Mouse (Mus musculus): ENCODE results near the gene Nptx1. TPM values are rescaled to one million over a fixed set of nuclear protein-coding genes. Genes with fewer than 3 reads are reported as not detected.

The Nptx1 gene
- polyA plus RNA-seq, 1 experiment from 2014 or later, result 0.59 TPM

GRCm38 (mm10) chr11:119523392-119523791 lies 24.2 kb downstream of the Nptx1 start:
- 90% methylated on average over 3 of the region's 3 CpGs for WGBS
- Histone ChIP-seq H3K9me3 (ENCODE audit: control insufficient read depth, low read depth, low read length) (no peaks in the 10 kb centered on the region), H3K4me3 (ENCODE audit: low read depth, low read length) (no peak overlapping the region), H3K27me3 (ENCODE audit: control insufficient read depth, insufficient read depth, low read length) (no peaks in the 10 kb centered on the region), H3K36me3 (ENCODE audit: control insufficient read depth, insufficient read depth, low read length) (no peaks in the 10 kb centered on the region), H3K4me1 (ENCODE audit: control insufficient read depth, insufficient read depth, low read length) (peaks cover 2% of the 10 kb centered on the region; the same call in 1 of the 2 replicates), H3K27ac (ENCODE audit: low read length) (no peak overlapping the region), H3K4me2 (replicated peaks; ENCODE audit: low read depth, low read length) (no peak overlapping the region), H3K9ac (replicated peaks; ENCODE audit: low read depth, low read length) (no peak overlapping the region)
- no peak for ATAC-seq (ENCODE audit: insufficient number of reproducible peaks, insufficient read depth, low FRiP score, low read depth)

DNA sequence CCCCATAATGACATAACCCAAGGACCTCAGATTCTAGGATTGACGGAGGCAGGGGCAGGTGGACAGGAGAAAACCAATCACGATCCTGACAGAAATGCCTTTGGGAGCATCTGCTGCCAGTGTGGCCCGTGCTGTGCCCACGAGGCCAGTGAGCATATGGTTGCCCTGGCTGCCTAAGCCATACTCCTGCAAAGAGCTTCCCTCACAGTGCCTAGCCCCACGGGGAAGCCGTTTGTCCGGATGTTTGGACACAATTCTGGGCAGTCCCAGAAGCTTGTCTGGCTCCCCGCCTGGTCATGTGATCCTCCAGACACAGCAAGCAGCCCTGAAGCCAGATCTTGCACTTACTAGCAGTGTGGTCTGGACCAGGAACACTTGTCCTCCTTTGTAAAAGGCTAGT lies 24.8 kb downstream of the Nptx1 start:
- 78% methylated on average over 8 of the region's 8 CpGs for WGBS
- H3K9ac ChIP-seq (replicated peaks; ENCODE audit: low read depth, low read length), result no peak overlapping the region
- H3K27me3 ChIP-seq (ENCODE audit: control insufficient read depth, insufficient read depth, low read length), result no peaks in the 10 kb centered on the region
- no peak overlapping the region for H3K4me2 ChIP-seq (replicated peaks; ENCODE audit: low read depth, low read length)
- H3K36me3 ChIP-seq (ENCODE audit: control insufficient read depth, insufficient read depth, low read length), result no peaks in the 10 kb centered on the region
- no peak overlapping the region for H3K4me3 ChIP-seq (ENCODE audit: low read depth, low read length)
- no peak overlapping the region for H3K27ac ChIP-seq (ENCODE audit: low read length)
- peaks cover 2% of the 10 kb centered on the region; the same call in 1 of the 2 replicates for H3K4me1 ChIP-seq (ENCODE audit: control insufficient read depth, insufficient read depth, low read length)
- H3K9me3 ChIP-seq (ENCODE audit: control insufficient read depth, low read depth, low read length), result no peaks in the 10 kb centered on the region
- ATAC-seq (ENCODE audit: insufficient number of reproducible peaks, insufficient read depth, low FRiP score, low read depth), result no peak

DNA sequence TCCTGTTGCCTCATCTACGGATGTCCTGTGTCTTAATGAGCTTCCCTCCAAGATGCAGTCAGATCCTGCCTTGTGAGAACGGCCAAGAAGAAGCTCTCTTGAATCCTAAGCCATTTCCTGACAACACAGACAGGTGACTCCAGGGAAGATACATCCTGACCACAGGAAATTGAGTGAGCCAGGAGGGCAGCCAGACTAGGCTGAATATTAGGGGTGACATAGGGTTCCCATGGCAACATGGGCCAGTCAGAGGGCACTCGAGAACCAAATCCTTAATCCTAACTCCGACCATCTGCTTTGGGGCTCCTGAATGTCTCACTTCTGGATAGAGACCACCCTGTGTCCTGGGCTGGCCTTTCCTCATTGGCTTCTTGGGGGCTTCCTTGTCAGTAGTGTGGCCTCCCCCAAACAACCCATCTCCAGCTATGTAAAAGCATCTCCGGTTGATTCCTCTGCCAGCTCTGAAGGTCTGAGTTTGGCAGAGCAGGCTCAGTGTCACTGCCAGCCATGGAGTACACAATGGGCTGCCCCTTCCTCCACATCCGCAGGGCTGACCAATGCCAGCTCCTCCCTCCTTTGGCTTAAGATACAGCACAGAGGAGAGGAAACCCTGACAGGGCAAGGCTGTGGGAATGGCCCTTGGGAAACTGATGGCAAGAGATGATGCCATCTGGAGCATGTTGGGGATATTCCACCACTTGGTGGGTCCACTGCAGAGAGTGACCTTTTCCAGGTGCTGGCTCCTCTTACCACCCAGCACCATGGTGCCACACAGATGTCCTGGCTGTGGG lies 25.4 kb downstream of the Nptx1 start:
- WGBS, result 92% methylated on average over 6 of the region's 6 CpGs
- H3K9me3 ChIP-seq (ENCODE audit: control insufficient read depth, low read depth, low read length), result no peaks in the 10 kb centered on the region
- H3K4me2 ChIP-seq (replicated peaks; ENCODE audit: low read depth, low read length), result no peak overlapping the region

DNA sequence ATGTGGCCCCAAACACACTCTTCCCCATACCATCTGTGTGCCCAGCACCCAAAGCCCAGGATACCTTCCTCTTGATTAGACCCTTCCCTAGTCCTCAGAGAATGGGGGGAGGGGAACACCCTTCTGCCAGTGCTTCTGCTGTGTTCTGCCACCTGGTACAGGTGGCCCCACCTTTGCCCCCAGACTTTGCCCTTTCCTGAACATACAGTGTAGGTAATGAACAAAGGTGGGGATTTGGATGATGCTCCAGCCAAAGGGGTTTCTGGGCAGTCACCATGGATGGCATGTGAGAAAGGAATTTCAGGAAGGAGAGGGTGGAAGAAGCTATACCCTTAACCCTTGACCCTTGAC lies 26.9 kb downstream of the Nptx1 start:
- Histone ChIP-seq H3K27ac (ENCODE audit: low read length) (no peak overlapping the region), H3K27me3 (ENCODE audit: control insufficient read depth, insufficient read depth, low read length) (peaks cover 2% of the 10 kb centered on the region; the same call in 1 of the 2 replicates), H3K9ac (replicated peaks; ENCODE audit: low read depth, low read length) (no peak overlapping the region), H3K4me1 (ENCODE audit: control insufficient read depth, insufficient read depth, low read length) (peaks cover 2% of the 10 kb centered on the region; the same call in 1 of the 2 replicates), H3K36me3 (ENCODE audit: control insufficient read depth, insufficient read depth, low read length) (no peaks in the 10 kb centered on the region), H3K4me3 (ENCODE audit: low read depth, low read length) (no peak overlapping the region), H3K4me2 (replicated peaks; ENCODE audit: low read depth, low read length) (no peak overlapping the region), H3K9me3 (ENCODE audit: control insufficient read depth, low read depth, low read length) (no peaks in the 10 kb centered on the region)
- no peak for ATAC-seq (ENCODE audit: insufficient number of reproducible peaks, insufficient read depth, low FRiP score, low read depth)

More for the DNA sequence above, 25.4 kb downstream of the Nptx1 start:
- Histone ChIP-seq H3K36me3 (ENCODE audit: control insufficient read depth, insufficient read depth, low read length) (no peaks in the 10 kb centered on the region), H3K4me1 (ENCODE audit: control insufficient read depth, insufficient read depth, low read length) (peaks cover 2% of the 10 kb centered on the region; the same call in 1 of the 2 replicates), H3K27me3 (ENCODE audit: control insufficient read depth, insufficient read depth, low read length) (no peaks in the 10 kb centered on the region), H3K9ac (replicated peaks; ENCODE audit: low read depth, low read length) (no peak overlapping the region), H3K27ac (ENCODE audit: low read length) (no peak overlapping the region), H3K4me3 (ENCODE audit: low read depth, low read length) (no peak overlapping the region)
- no peak for ATAC-seq (ENCODE audit: insufficient number of reproducible peaks, insufficient read depth, low FRiP score, low read depth)

DNA sequence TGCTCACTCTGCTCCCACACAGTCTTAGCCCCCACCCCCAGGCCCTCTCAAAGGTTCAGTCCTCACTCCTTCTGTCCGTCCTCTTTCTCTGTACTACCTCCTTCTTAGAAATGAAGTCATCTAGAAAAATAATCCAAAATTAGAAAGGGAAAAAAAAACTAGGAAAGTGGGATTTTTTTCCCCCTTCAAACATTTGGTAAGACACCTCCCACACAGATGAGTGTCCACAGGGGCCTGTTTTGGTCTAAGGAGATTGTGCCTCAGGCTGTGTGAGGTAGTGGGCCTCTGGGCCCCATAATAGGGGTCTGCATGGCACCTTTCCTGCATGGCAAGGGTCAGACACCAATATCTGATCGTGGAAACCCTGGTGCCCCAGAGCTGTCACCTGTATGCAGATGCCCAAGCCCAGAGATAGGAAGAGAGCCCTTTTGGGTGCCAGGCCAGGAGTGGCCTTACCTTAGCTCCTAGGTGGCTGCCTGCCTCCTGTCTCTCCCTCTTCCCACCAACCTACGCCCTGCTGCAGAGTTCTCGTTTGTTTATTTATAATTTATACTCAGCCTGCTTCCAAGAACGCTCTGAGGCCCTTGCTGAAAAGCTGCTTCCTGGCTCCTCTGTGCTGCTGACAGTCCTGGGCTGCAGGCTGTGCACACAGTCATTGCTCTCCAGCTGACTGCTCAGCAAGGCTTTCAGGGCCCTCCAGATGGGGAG lies 27.4 kb downstream of the Nptx1 start:
- H3K9ac ChIP-seq (replicated peaks; ENCODE audit: low read depth, low read length), result no peak overlapping the region
- 43% methylated on average over 5 of the region's 5 CpGs for WGBS

DNA sequence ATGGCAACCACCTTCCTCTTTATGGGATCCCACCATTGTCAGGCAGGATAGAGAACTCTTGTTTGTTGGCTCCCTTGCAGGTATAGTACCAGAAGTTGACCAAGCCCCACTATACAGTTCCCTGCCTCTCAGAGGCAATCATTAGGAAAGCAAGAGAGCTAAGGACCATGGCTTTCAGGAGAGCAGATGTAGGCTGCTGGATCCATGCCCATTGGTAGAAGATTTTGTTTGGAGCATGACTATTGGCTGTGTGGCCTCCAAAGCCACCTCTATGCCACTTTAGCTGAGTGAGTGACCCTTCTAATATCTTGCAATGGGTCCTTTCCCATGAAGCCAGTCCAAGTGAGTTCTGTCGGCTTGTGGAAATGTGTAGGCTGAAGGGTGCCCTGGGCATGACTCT lies 28.2 kb downstream of the Nptx1 start:
- Histone ChIP-seq H3K4me3 (ENCODE audit: low read depth, low read length) (no peak overlapping the region), H3K36me3 (ENCODE audit: control insufficient read depth, insufficient read depth, low read length) (no peaks in the 10 kb centered on the region), H3K4me2 (replicated peaks; ENCODE audit: low read depth, low read length) (no peak overlapping the region), H3K9ac (replicated peaks; ENCODE audit: low read depth, low read length) (no peak overlapping the region), H3K27ac (ENCODE audit: low read length) (no peak overlapping the region), H3K4me1 (ENCODE audit: control insufficient read depth, insufficient read depth, low read length) (no peaks in the 10 kb centered on the region), H3K27me3 (ENCODE audit: control insufficient read depth, insufficient read depth, low read length) (peaks cover 3% of the 10 kb centered on the region; the same call in 1 of the 2 replicates), H3K9me3 (ENCODE audit: control insufficient read depth, low read depth, low read length) (no peaks in the 10 kb centered on the region)
- no peak for ATAC-seq (ENCODE audit: insufficient number of reproducible peaks, insufficient read depth, low FRiP score, low read depth)
- 96% methylated on average over 1 of the region's 1 CpGs for WGBS

More for the DNA sequence above, 27.4 kb downstream of the Nptx1 start:
- H3K4me1 ChIP-seq (ENCODE audit: control insufficient read depth, insufficient read depth, low read length), result peaks cover 2% of the 10 kb centered on the region; the same call in 1 of the 2 replicates
- H3K36me3 ChIP-seq (ENCODE audit: control insufficient read depth, insufficient read depth, low read length), result no peaks in the 10 kb centered on the region
- ATAC-seq (ENCODE audit: insufficient number of reproducible peaks, insufficient read depth, low FRiP score, low read depth), result no peak
- H3K4me3 ChIP-seq (ENCODE audit: low read depth, low read length), result no peak overlapping the region
- no peak overlapping the region for H3K4me2 ChIP-seq (replicated peaks; ENCODE audit: low read depth, low read length)
- H3K27me3 ChIP-seq (ENCODE audit: control insufficient read depth, insufficient read depth, low read length), result peaks cover 3% of the 10 kb centered on the region; the same call in 1 of the 2 replicates
- H3K27ac ChIP-seq (ENCODE audit: low read length), result no peak overlapping the region
- no peaks in the 10 kb centered on the region for H3K9me3 ChIP-seq (ENCODE audit: control insufficient read depth, low read depth, low read length)

DNA sequence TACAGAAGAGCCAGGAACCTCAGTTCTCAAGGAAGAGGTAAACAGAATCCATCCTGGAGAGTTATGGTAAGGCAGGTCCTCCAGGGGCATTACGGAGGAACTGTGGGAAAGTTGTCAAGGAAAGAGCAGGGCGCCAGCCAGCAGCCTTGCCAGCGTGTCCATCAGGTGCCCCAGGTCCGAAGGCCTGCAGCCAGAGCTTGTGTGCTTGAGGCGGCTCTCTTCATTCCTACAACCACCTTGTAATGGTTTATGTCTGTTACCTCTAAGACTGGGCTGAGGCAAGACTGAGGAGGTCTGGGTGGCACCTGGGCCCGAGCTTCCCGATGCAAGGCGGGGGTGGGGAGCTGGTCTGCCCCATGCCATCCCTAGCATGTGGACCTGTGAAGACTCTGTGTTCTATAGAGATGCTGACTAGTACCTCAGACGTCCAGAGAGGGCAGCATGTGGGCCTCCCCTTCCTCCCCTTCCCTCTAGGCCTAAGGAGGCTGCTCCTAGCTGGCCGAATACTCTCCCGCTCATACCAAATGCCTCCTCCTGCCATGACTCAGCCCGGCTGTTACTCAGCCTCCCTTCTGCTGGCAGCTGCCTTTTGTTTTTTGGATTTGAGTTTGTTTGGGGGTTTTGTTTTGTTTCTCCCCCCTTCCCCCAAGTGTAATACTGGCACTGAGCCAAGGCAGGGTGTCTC lies 30.7 kb downstream of the Nptx1 start:
- 71% methylated on average over 12 of the region's 12 CpGs for WGBS
- Histone ChIP-seq H3K4me1 (ENCODE audit: control insufficient read depth, insufficient read depth, low read length) (no peaks in the 10 kb centered on the region), H3K9ac (replicated peaks; ENCODE audit: low read depth, low read length) (no peak overlapping the region), H3K4me2 (replicated peaks; ENCODE audit: low read depth, low read length) (no peak overlapping the region), H3K36me3 (ENCODE audit: control insufficient read depth, insufficient read depth, low read length) (no peaks in the 10 kb centered on the region), H3K27ac (ENCODE audit: low read length) (no peak overlapping the region), H3K9me3 (ENCODE audit: control insufficient read depth, low read depth, low read length) (no peaks in the 10 kb centered on the region), H3K27me3 (ENCODE audit: control insufficient read depth, insufficient read depth, low read length) (peaks cover 3% of the 10 kb centered on the region; the same call in 1 of the 2 replicates), H3K4me3 (ENCODE audit: low read depth, low read length) (no peak overlapping the region)
- ATAC-seq (ENCODE audit: insufficient number of reproducible peaks, insufficient read depth, low FRiP score, low read depth), result peak; percentile 50; the same call in 1 of the 2 replicates
